Mouse (Mus musculus) C2C12 (cell line): ENCODE results near the gene Efhd2. TPM values are rescaled to one million over a fixed set of nuclear protein-coding genes. Genes with fewer than 3 reads are reported as not detected.

Experiments
- H3K27me3 ChIP-seq: one replicate; pipeline ENCODE4 v1.6.1; 2011; ENCODE audit not compliant: control insufficient read depth, insufficient read depth, insufficient read length
- H3K36me3 ChIP-seq: one replicate; pipeline ENCODE4 v1.6.1; 2011; ENCODE audit not compliant: control insufficient read depth, insufficient read depth
- H3K4me3 ChIP-seq: one replicate; pipeline ENCODE4 v1.5.1; 2011; ENCODE audit warnings: mild to moderate bottlenecking, control low read depth; ENCODE audit not compliant: poor library complexity, insufficient read depth, severe bottlenecking
- H3K79me2 ChIP-seq: one replicate; pipeline ENCODE4 v1.6.1; 2011; ENCODE audit not compliant: control insufficient read depth, insufficient read depth
- H3K79me3 ChIP-seq: one replicate; pipeline ENCODE4 v1.6.1; 2011; ENCODE audit warnings: low read depth, control low read depth
- H3ac ChIP-seq: one replicate; pipeline ENCODE3; 2011; ENCODE audit warnings: low read depth; ENCODE audit not compliant: control insufficient read depth, insufficient read length
- CEBPB ChIP-seq: IDR thresholded peaks from one replicate; pipeline ENCODE4 v1.6.1; 2011; ENCODE audit warnings: low read depth, mild to moderate bottlenecking, control low read depth, moderate library complexity
- CTCF ChIP-seq: IDR thresholded peaks from one replicate; pipeline ENCODE4 v1.5.1; 2011; ENCODE audit not compliant: control insufficient read depth, insufficient read depth, insufficient read length
- FOSL1 ChIP-seq: IDR thresholded peaks from one replicate; pipeline ENCODE4 v1.8.0; 2011; ENCODE audit warnings: mild to moderate bottlenecking, low read length; ENCODE audit not compliant: poor library complexity, insufficient read depth, severe bottlenecking
- MAX ChIP-seq: IDR thresholded peaks from one replicate; pipeline ENCODE4 v1.6.1; 2011; ENCODE audit warnings: mild to moderate bottlenecking, control low read depth
- MYOD1 ChIP-seq: IDR thresholded peaks from one replicate; pipeline ENCODE4 v1.6.1; 2011; ENCODE audit warnings: low read depth; ENCODE audit not compliant: control insufficient read depth, insufficient read length
- MYOG ChIP-seq: IDR thresholded peaks from one replicate; pipeline ENCODE4 v1.6.1; 2011; ENCODE audit not compliant: control insufficient read depth, insufficient read length; ENCODE audit errors: extremely low read depth
- USF1 ChIP-seq: IDR thresholded peaks from one replicate; pipeline ENCODE4 v1.6.1; 2011; ENCODE audit warnings: low read depth, mild to moderate bottlenecking, control low read depth, moderate library complexity
- polyA plus RNA-seq: library from polyadenylated mRNA; unstranded; fragments of >200 nt; fragmentation: generic; extraction: Trizol; gene quantifications from one replicate; pipeline ENCODE4 v1.2.1, GENCODE M21; 2012; ENCODE audit warnings: missing spikeins

Efhd2 gene
- polyA plus RNA-seq, 1 experiment = 45.1 TPM

DNA sequence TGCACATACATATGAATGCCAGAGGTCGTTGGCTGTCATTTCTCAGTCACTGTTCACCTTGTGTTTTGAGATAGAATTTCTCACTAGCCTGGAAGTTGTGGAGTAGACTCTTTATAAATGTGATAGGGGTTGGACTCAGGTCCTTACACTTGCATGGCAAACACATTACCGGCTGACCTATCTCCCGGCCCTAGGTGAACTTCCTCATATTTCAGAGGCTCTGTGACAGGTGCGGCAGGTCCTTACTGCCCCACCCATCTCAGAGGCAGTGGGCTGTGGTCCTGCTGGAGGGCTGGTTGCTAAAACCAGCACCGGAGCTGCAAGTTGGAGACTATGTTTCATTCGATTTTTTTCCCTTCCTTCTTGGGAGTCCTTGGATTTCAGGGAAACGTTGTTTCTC lies 3.9 kb upstream of the Efhd2 start:
- Histone ChIP-seq H3K79me2 (peaks cover 8% of the 10 kb centered on the region), H3ac (no peak overlapping the region), H3K27me3 (peaks cover 4% of the 10 kb centered on the region), H3K79me3 (peaks cover 4% of the 10 kb centered on the region), H3K4me3 (no peak overlapping the region), H3K36me3 (no peaks in the 10 kb centered on the region)
- TF ChIP-seq MYOG (no peak), USF1 (no peak), MYOD1 (no peak), CEBPB (no peak), CTCF (no peak), MAX (no peak), FOSL1 (no peak)

DNA sequence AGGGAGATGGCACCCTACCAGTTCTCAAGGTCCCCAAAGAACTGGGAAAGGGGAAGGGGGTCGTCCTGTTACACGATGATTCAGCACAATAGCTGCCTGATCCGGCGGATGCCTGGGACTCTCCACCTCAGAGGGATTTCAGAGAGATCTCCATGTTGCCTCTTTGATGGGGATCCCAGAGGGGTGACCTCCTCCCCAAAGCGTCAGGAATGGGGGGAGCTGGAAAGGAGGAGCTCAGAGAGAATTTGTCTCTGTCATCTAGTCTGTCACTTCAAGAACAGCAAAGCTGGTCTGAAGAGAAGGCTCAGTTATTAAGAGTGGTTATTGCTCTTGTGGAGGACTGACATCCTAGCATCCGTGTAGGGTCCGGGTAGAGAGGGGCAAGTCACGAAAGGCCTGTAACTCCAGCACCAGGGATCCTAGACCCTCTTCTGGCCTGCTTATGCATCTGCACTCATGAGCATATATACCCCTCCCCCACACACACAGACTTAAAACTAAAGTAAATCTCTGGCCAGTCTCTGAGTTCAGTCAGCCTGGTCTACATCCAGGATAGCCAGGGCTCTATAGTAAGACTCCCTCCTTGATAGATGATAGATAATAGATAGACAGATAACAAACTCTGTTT lies 875 bp upstream of the Efhd2 start:
- TF ChIP-seq CEBPB = no peak
- TF ChIP-seq CTCF = no peak
- no peak for TF ChIP-seq MYOD1
- TF ChIP-seq MYOG = no peak
- TF ChIP-seq MAX = no peak
- TF ChIP-seq USF1 = no peak
- TF ChIP-seq FOSL1 = no peak
- Histone ChIP-seq H3K79me2 (peaks cover 27% of the 10 kb centered on the region), H3K79me3 (peaks cover 7% of the 10 kb centered on the region), H3K36me3 (no peaks in the 10 kb centered on the region), H3K27me3 (peaks cover 4% of the 10 kb centered on the region), H3K4me3 (no peak overlapping the region), H3ac (no peak overlapping the region)

DNA sequence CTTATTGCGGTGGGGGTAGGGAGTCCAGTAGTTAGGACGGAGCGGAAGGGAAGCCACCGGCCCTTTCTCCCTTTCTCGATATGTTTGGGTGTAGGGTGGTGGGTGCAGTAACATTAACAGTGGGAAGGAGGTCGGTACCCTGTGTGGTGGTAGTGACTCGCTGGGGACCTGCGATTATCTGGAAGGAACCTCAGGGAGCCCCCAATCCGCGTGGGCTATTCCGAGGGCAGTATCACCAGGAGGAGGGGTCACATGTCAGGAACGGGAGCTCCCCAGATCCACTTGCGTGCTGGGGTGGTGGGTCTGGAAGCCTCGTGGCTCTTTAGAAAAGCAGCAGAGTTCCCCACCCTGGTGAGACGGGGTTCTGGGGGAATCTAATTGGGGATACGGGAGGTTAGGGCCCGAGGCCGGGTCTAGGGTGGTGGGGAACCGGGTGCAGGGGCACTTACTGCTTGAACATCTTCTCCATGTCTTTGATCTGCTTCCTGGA lies 564 bp downstream of the Efhd2 start:
- H3K79me3 ChIP-seq = peaks cover 7% of the 10 kb centered on the region

DNA sequence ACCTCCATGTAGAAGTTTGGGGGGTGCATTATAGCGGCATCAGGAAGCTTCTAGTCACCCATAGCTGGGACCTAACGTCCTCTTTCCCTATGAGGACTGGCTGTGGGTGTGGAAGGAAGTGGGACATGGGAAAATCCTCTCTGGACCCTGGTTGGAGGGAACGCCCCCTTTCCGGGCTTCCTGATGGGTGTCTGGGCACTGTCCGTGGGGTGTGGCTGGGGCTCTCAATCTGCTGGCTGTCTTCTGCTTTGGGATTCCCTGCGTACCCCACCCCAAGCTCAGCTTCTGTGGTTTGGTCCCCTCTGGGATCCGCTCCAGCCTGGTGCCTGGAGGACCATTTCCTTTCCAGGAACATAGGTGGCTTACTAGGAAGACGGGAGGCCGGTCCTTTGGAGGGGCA lies 1.7 kb downstream of the Efhd2 start:
- Histone ChIP-seq H3K27me3 (peaks cover 4% of the 10 kb centered on the region), H3ac (no peak overlapping the region), H3K4me3 (no peak overlapping the region), H3K79me3 (peaks cover 7% of the 10 kb centered on the region), H3K36me3 (no peaks in the 10 kb centered on the region), H3K79me2 (peaks cover 27% of the 10 kb centered on the region)
- no peak for TF ChIP-seq MYOG
- no peak for TF ChIP-seq MAX
- TF ChIP-seq USF1 = no peak
- TF ChIP-seq CTCF = no peak
- no peak for TF ChIP-seq CEBPB
- no peak for TF ChIP-seq FOSL1
- TF ChIP-seq MYOD1 = no peak

More for the DNA sequence above, 564 bp downstream of the Efhd2 start:
- H3K4me3 ChIP-seq = peak overlapping the region; percentile 57
- H3ac ChIP-seq = peak overlapping the region; percentile 79
- peaks cover 27% of the 10 kb centered on the region for H3K79me2 ChIP-seq
- TF ChIP-seq MYOG = no peak
- TF ChIP-seq CEBPB = no peak
- TF ChIP-seq FOSL1 = no peak
- TF ChIP-seq USF1 = no peak
- no peak for TF ChIP-seq CTCF
- no peak for TF ChIP-seq MAX
- no peak for TF ChIP-seq MYOD1
- no peaks in the 10 kb centered on the region for H3K36me3 ChIP-seq
- H3K27me3 ChIP-seq = peaks cover 4% of the 10 kb centered on the region

DNA sequence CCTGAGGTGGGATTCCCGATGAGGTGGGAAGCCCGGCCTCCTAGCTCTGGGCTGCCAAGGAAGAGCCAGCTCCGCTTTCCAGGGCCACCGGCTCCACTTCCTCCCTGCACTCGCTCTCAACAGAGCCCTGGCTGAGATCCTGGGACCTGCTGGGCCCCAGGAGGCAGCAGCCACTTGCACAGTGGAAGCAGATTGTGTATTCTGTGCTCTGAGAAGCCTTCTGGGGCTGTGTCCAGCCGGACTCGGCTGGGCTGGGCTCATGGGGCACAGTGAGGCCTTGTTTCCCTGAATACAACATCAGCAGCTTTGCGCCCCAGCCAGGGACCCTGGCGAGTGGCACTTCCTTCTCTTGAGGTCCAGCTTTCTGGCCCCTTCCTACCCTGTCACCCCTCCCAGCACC lies 2.8 kb downstream of the Efhd2 start:
- Histone ChIP-seq H3K27me3 (no peaks in the 10 kb centered on the region), H3K79me3 (peaks cover 7% of the 10 kb centered on the region), H3K36me3 (no peaks in the 10 kb centered on the region), H3K79me2 (peaks cover 27% of the 10 kb centered on the region), H3K4me3 (no peak overlapping the region), H3ac (no peak overlapping the region)
- TF ChIP-seq CTCF (no peak), CEBPB (no peak), USF1 (no peak), FOSL1 (no peak), MYOG (no peak), MAX (no peak), MYOD1 (no peak)
